Mouse (Mus musculus) brain, embryonic 14.5 days (tissue): ENCODE results near the gene Ezh2.

Experiments used
- CTCF ChIP-seq: fragments of 200-500 bp; IDR thresholded peaks from 2 replicates; pipeline ENCODE4 v1.5.1; 2012; ENCODE audit warnings: inconsistent platforms, mild to moderate bottlenecking, moderate library complexity, borderline replicate concordance; ENCODE audit not compliant: insufficient read depth, insufficient read length; ENCODE audit errors: extremely low read depth
- POLR2A ChIP-seq: fragments of 200-500 bp; IDR thresholded peaks from 2 replicates; pipeline ENCODE4 v1.6.1; 2012; ENCODE audit warnings: mild to moderate bottlenecking, inconsistent platforms, borderline replicate concordance; ENCODE audit not compliant: poor library complexity, insufficient read depth, insufficient read length, severe bottlenecking; ENCODE audit errors: extremely low read depth

GRCm38 (mm10) chr6:47561426-47561825 is 33.7 kb downstream of the Ezh2 start:
- TF ChIP-seq POLR2A (no peak), CTCF (no peak)
